Mouse (Mus musculus) midbrain, embryonic 14.5 days (tissue): ENCODE measurements at regions not wholly inside any gene's neighbourhood (a gene's known extent, or its start where the extent isn't known, plus 50 kb on each side); places are given as distances from the start of the nearest gene placed in this dataset.

Experiments
- ATAC-seq: fragments of 200-750 bp; cut with Nextera tagmentation; 2 replicates; pipeline ENCODE4 v1.8.0; 2017; ENCODE audit warnings: moderate number of reproducible peaks, moderate library complexity; ENCODE audit not compliant: low FRiP score, low TSS enrichment
- DNase-seq: peaks from one replicate; pipeline ENCODE4 v3.0.0-alpha.2; 2015
- H3K27ac ChIP-seq: fragments of 300-500 bp; sonication (generic); replicated peaks from 2 replicates; pipeline ENCODE4 v1.5.1; 2014; ENCODE audit warnings: mild to moderate bottlenecking, low read depth, low read length, moderate library complexity
- H3K27me3 ChIP-seq: fragments of 300-500 bp; sonication (generic); 2 replicates; pipeline ENCODE4 v1.6.1; 2014; ENCODE audit warnings: low read length, control low read depth, mixed read lengths; ENCODE audit not compliant: control insufficient read depth, insufficient read depth
- H3K36me3 ChIP-seq: fragments of 300-500 bp; sonication (generic); 2 replicates; pipeline ENCODE4 v1.6.1; 2014; ENCODE audit warnings: low read length, control low read depth; ENCODE audit not compliant: control insufficient read depth, insufficient read depth
- H3K4me1 ChIP-seq: fragments of 300-500 bp; sonication (generic); 2 replicates; pipeline ENCODE4 v1.6.1; 2014; ENCODE audit warnings: mild to moderate bottlenecking, antibody characterized with exemption, low read length, control low read depth; ENCODE audit not compliant: control insufficient read depth, insufficient read depth
- H3K4me2 ChIP-seq: fragments of 300-500 bp; sonication (generic); 2 replicates; pipeline ENCODE4 v1.6.1; 2014; ENCODE audit warnings: mild to moderate bottlenecking, low read length, moderate library complexity
- H3K4me3 ChIP-seq: fragments of 300-500 bp; sonication (generic); replicated peaks from 2 replicates; pipeline ENCODE4 v1.5.1; 2014; ENCODE audit warnings: low read depth, low read length
- H3K9ac ChIP-seq: fragments of 300-500 bp; sonication (generic); replicated peaks from 2 replicates; pipeline ENCODE4 v1.6.1; 2014; ENCODE audit warnings: mild to moderate bottlenecking, low read length, moderate library complexity
- H3K9me3 ChIP-seq: fragments of 300-500 bp; sonication (generic); 2 replicates; pipeline ENCODE4 v1.6.1; 2016; ENCODE audit warnings: low read length, control low read depth, mixed read lengths; ENCODE audit not compliant: control insufficient read depth
- WGBS: fragments of 180-500 bp; shearing (Covaris S2); extraction: QIAGEN DNeasy Blood & Tissue Kit; methylation state at CpG from one replicate; pipeline ENCODE4 v1.1.7; 2014; 5-methylcytosine and 5-hydroxymethylcytosine counted together

- 45% methylated on average over 1 of the region's 1 CpGs for WGBS
- ATAC-seq: no peak
- H3K9me3 ChIP-seq: no peaks in the 10 kb centered on the region
Observed at GRCm38 (mm10) chr15:86899961-86900360, 644.1 kb upstream of the Fam19a5 start.

GRCm38 (mm10) chr15:86903006-86903405 lies 641.1 kb upstream of the Fam19a5 start:
- DNase-seq (no peak), ATAC-seq (no peak)
- Histone ChIP-seq H3K9me3 (no peaks in the 10 kb centered on the region), H3K36me3 (no peaks in the 10 kb centered on the region), H3K4me1 (no peaks in the 10 kb centered on the region), H3K4me3 (no peak overlapping the region), H3K9ac (no peak overlapping the region), H3K27me3 (no peaks in the 10 kb centered on the region), H3K27ac (no peak overlapping the region), H3K4me2 (no peak overlapping the region)
- WGBS: 31% methylated on average over 3 of the region's 3 CpGs

More at GRCm38 (mm10) chr15:86899961-86900360, 644.1 kb upstream of the Fam19a5 start:
- no peak for DNase-seq
- no peak overlapping the region for H3K27ac ChIP-seq
- no peaks in the 10 kb centered on the region for H3K27me3 ChIP-seq
- no peaks in the 10 kb centered on the region for H3K36me3 ChIP-seq
- no peak overlapping the region for H3K9ac ChIP-seq
- no peak overlapping the region for H3K4me2 ChIP-seq
- H3K4me3 ChIP-seq: no peak overlapping the region
- H3K4me1 ChIP-seq: no peaks in the 10 kb centered on the region

- DNase-seq: no peak
- Histone ChIP-seq H3K27ac (no peak overlapping the region), H3K4me2 (no peak overlapping the region), H3K27me3 (no peaks in the 10 kb centered on the region), H3K9me3 (no peaks in the 10 kb centered on the region), H3K4me1 (no peaks in the 10 kb centered on the region), H3K4me3 (no peak overlapping the region), H3K9ac (no peak overlapping the region), H3K36me3 (no peaks in the 10 kb centered on the region)
- 73% methylated on average over 3 of the region's 3 CpGs for WGBS
- no peak for ATAC-seq
Observed at GRCm38 (mm10) chr15:86913276-86913675, 630.8 kb upstream of the Fam19a5 start.

GRCm38 (mm10) chr15:86917891-86918290 lies 626.2 kb upstream of the Fam19a5 start:
- Histone ChIP-seq H3K4me1 (peaks cover 19% of the 10 kb centered on the region), H3K36me3 (no peaks in the 10 kb centered on the region), H3K9me3 (no peaks in the 10 kb centered on the region), H3K4me2 (no peak overlapping the region), H3K4me3 (no peak overlapping the region), H3K27me3 (no peaks in the 10 kb centered on the region), H3K9ac (no peak overlapping the region), H3K27ac (no peak overlapping the region)
- no peak for DNase-seq
- ATAC-seq: no peak
- 95% methylated on average over 8 of the region's 8 CpGs for WGBS

GRCm38 (mm10) chr15:86919704-86920103 lies 624.4 kb upstream of the Fam19a5 start:
- Histone ChIP-seq H3K27me3 (no peaks in the 10 kb centered on the region), H3K36me3 (no peaks in the 10 kb centered on the region), H3K4me1 (peaks cover 19% of the 10 kb centered on the region), H3K9ac (no peak overlapping the region), H3K27ac (peak overlapping the region; percentile 15), H3K4me2 (0 out of 2 replicates have a peak overlapping the region, but pooled peaks have one; percentile 6), H3K4me3 (no peak overlapping the region), H3K9me3 (no peaks in the 10 kb centered on the region)
- no peak; the same call in 1 of the 2 replicates for ATAC-seq
- peak; percentile 68 for DNase-seq
- 15% methylated on average over 8 of the region's 8 CpGs for WGBS

GRCm38 (mm10) chr15:86920185-86920584 lies 623.9 kb upstream of the Fam19a5 start:
- Histone ChIP-seq H3K27me3 (no peaks in the 10 kb centered on the region), H3K9ac (no peak overlapping the region), H3K4me1 (peaks cover 23% of the 10 kb centered on the region), H3K9me3 (no peaks in the 10 kb centered on the region), H3K27ac (peak overlapping the region; percentile 15), H3K4me3 (no peak overlapping the region), H3K4me2 (0 out of 2 replicates have a peak overlapping the region, but pooled peaks have one; percentile 14), H3K36me3 (no peaks in the 10 kb centered on the region)
- DNase-seq (peak; percentile 70), ATAC-seq (peak; percentile 27; the same call in 1 of the 2 replicates)
- WGBS: 5% methylated on average over 7 of the region's 7 CpGs

GRCm38 (mm10) chr15:86921401-86921800 lies 622.7 kb upstream of the Fam19a5 start:
- peak; percentile 51 for DNase-seq
- WGBS: 6% methylated on average over 8 of the region's 8 CpGs
- H3K4me3 ChIP-seq: no peak overlapping the region
- H3K9me3 ChIP-seq: no peaks in the 10 kb centered on the region
- ATAC-seq: no peak
- no peak overlapping the region for H3K9ac ChIP-seq
- no peaks in the 10 kb centered on the region for H3K36me3 ChIP-seq
- H3K27me3 ChIP-seq: no peaks in the 10 kb centered on the region
- H3K4me2 ChIP-seq: no peak overlapping the region
- H3K27ac ChIP-seq: no peak overlapping the region
- H3K4me1 ChIP-seq: peaks cover 31% of the 10 kb centered on the region

- H3K9ac ChIP-seq: no peak overlapping the region
- no peaks in the 10 kb centered on the region for H3K9me3 ChIP-seq
- peak overlapping the region; percentile 40 for H3K4me2 ChIP-seq
- ATAC-seq (no peak; the same call in 1 of the 2 replicates), DNase-seq (peak; percentile 74)
- H3K4me1 ChIP-seq: peaks cover 19% of the 10 kb centered on the region
- no peaks in the 10 kb centered on the region for H3K36me3 ChIP-seq
- WGBS: 8% methylated on average over 17 of the region's 17 CpGs
- H3K4me3 ChIP-seq: no peak overlapping the region
- H3K27ac ChIP-seq: peak overlapping the region; percentile 45; the same call in 1 of the 2 replicates
- no peaks in the 10 kb centered on the region for H3K27me3 ChIP-seq
Observed at GRCm38 (mm10) chr15:86925081-86925749, 618.9 kb upstream of the Fam19a5 start.
